Mouse (Mus musculus) CH12.LX (cell line): ENCODE results near the gene Dsn1. TPM values are rescaled to one million over a fixed set of nuclear protein-coding genes. Genes with fewer than 3 reads are reported as not detected.

Experiments
- DNase-seq: peaks from one replicate; pipeline ENCODE4 v3.0.0-alpha.2; 2013; ENCODE audit errors: extremely low read depth
- H3K27ac ChIP-seq: 2 replicates; pipeline ENCODE4 v1.5.1; 2012; ENCODE audit warnings: low read depth, mild to moderate bottlenecking, control low read depth, moderate library complexity; ENCODE audit not compliant: insufficient read depth
- H3K27me3 ChIP-seq: replicated peaks from 2 replicates; pipeline ENCODE3; 2012; ENCODE audit warnings: inconsistent platforms
- H3K36me3 ChIP-seq, 2 experiments: replicated peaks in 1 of 2; 2 replicates each; pipeline versions ENCODE3 to v1.6.1; 2012; ENCODE audit warnings: inconsistent platforms in 1 of 2, low read length in 1 of 2, mild to moderate bottlenecking in 1 of 2, mixed read lengths in 1 of 2, moderate library complexity in 1 of 2; ENCODE audit not compliant: control insufficient read depth in 1 of 2, insufficient read depth in 1 of 2
- H3K4me1 ChIP-seq, 2 experiments: 2 replicates each; pipeline ENCODE4 v1.6.1; 2012; ENCODE audit warnings: inconsistent platforms in 1 of 2, moderate library complexity in 1 of 2; ENCODE audit not compliant: insufficient read depth in 2 of 2, control insufficient read depth in 1 of 2
- H3K4me2 ChIP-seq: 2 replicates; pipeline ENCODE4 v1.6.1; 2012; ENCODE audit warnings: low read depth, mild to moderate bottlenecking, control low read depth; ENCODE audit not compliant: poor library complexity, insufficient read depth, severe bottlenecking
- H3K4me3 ChIP-seq, 3 experiments: fragments of 150-350 bp in 1 of 3; sonication (generic) in 1 of 3; replicated peaks in 1 of 3; 2 replicates each; pipeline versions ENCODE3 to v1.5.1; 2011 to 2012; ENCODE audit warnings: low read depth in 2 of 3, low read length in 2 of 3, mild to moderate bottlenecking in 2 of 3, moderate library complexity in 2 of 3, control low read depth in 1 of 3, improper control_type of control experiment in 1 of 3, inconsistent platforms in 1 of 3, mixed read lengths in 1 of 3; ENCODE audit not compliant: poor library complexity in 1 of 3
- H3K79me2 ChIP-seq: replicated peaks from 2 replicates; pipeline ENCODE4 v1.6.1; 2012; ENCODE audit warnings: mild to moderate bottlenecking, moderate library complexity; ENCODE audit not compliant: control insufficient read depth, poor library complexity, insufficient read depth, severe bottlenecking; ENCODE audit errors: extremely low read depth
- H3K9ac ChIP-seq: 2 replicates; pipeline ENCODE4 v1.6.1; 2012; ENCODE audit warnings: low read depth, mild to moderate bottlenecking, control low read depth, moderate library complexity; ENCODE audit not compliant: insufficient read depth
- H3K9me3 ChIP-seq: replicated peaks from 2 replicates; pipeline ENCODE3; 2012; ENCODE audit warnings: low read length, inconsistent platforms, mixed read lengths
- CTCF ChIP-seq, 2 experiments: IDR thresholded peaks in 1 of 2; conservative IDR thresholded peaks in 1 of 2; 2 replicates each; pipeline ENCODE4 v1.5.1; 2011 to 2012; ENCODE audit warnings: low read depth in 2 of 2, low read length in 2 of 2, improper control_type of control experiment in 1 of 2, inconsistent platforms in 1 of 2, mild to moderate bottlenecking in 1 of 2, moderate library complexity in 1 of 2
- E2F4 ChIP-seq: IDR thresholded peaks from 2 replicates; pipeline ENCODE4 v1.6.1; 2011; ENCODE audit warnings: low read depth, low read length, improper control_type of control experiment; ENCODE audit not compliant: insufficient replicate concordance
- EP300 ChIP-seq: IDR thresholded peaks from 2 replicates; pipeline ENCODE4 v1.6.1; 2011; ENCODE audit warnings: low read length, improper control_type of control experiment
- ETS1 ChIP-seq: conservative IDR thresholded peaks from 2 replicates; pipeline ENCODE4 v1.6.1; 2012; ENCODE audit warnings: low read depth, mild to moderate bottlenecking, inconsistent platforms, low read length, improper control_type of control experiment, moderate library complexity
- IRF4 ChIP-seq: IDR thresholded peaks from 2 replicates; pipeline ENCODE4 v1.6.1; 2014; ENCODE audit warnings: low read depth, mild to moderate bottlenecking, inconsistent platforms, low read length, improper control_type of control experiment
- JUN ChIP-seq: IDR thresholded peaks from 2 replicates; pipeline ENCODE4 v1.6.1; 2011; ENCODE audit warnings: low read depth, mild to moderate bottlenecking, low read length, improper control_type of control experiment, moderate library complexity; ENCODE audit not compliant: insufficient read depth
- JUND ChIP-seq: conservative IDR thresholded peaks from 2 replicates; pipeline ENCODE4 v1.6.1; 2011; ENCODE audit warnings: low read depth, low read length, improper control_type of control experiment
- MAFK ChIP-seq: IDR thresholded peaks from 2 replicates; pipeline ENCODE4 v1.6.1; 2011; ENCODE audit warnings: low read length, improper control_type of control experiment; ENCODE audit not compliant: insufficient replicate concordance
- MAX ChIP-seq: IDR thresholded peaks from 2 replicates; pipeline ENCODE4 v1.6.1; 2011; ENCODE audit warnings: low read length, improper control_type of control experiment
- MAZ ChIP-seq: IDR thresholded peaks from 2 replicates; pipeline ENCODE4 v1.6.1; 2012; ENCODE audit warnings: low read depth, mild to moderate bottlenecking, inconsistent platforms, low read length, improper control_type of control experiment, moderate library complexity
- MEF2A ChIP-seq: IDR thresholded peaks from 2 replicates; pipeline ENCODE4 v1.6.1; 2014; ENCODE audit warnings: low read depth, mild to moderate bottlenecking, inconsistent platforms, low read length, improper control_type of control experiment, borderline replicate concordance
- MXI1 ChIP-seq: IDR thresholded peaks from 2 replicates; pipeline ENCODE4 v1.6.1; 2011; ENCODE audit warnings: mild to moderate bottlenecking, low read depth, low read length, improper control_type of control experiment
- MYC ChIP-seq: IDR thresholded peaks from 2 replicates; pipeline ENCODE4 v1.6.1; 2011; ENCODE audit warnings: low read depth, mild to moderate bottlenecking, improper control_type of control experiment, low read length
- NELFE ChIP-seq: IDR thresholded peaks from 2 replicates; pipeline ENCODE4 v1.6.1; 2011; ENCODE audit warnings: low read depth, low read length, improper control_type of control experiment
- NRF1 ChIP-seq: IDR thresholded peaks from 2 replicates; pipeline ENCODE4 v1.6.1; 2014; ENCODE audit warnings: low read depth, mild to moderate bottlenecking, inconsistent platforms, low read length, improper control_type of control experiment, moderate library complexity
- RAD21 ChIP-seq: IDR thresholded peaks from 2 replicates; pipeline ENCODE4 v1.6.1; 2011; ENCODE audit warnings: low read depth, mild to moderate bottlenecking, low read length, improper control_type of control experiment, moderate library complexity
- SMC3 ChIP-seq: IDR thresholded peaks from 2 replicates; pipeline ENCODE4 v1.6.1; 2011; ENCODE audit warnings: low read depth, low read length, improper control_type of control experiment
- TBP ChIP-seq: conservative IDR thresholded peaks from 2 replicates; pipeline ENCODE4 v1.6.1; 2011; ENCODE audit warnings: low read depth, low read length, improper control_type of control experiment
- TCF12 ChIP-seq: IDR thresholded peaks from 2 replicates; pipeline ENCODE4 v1.6.1; 2014; ENCODE audit warnings: low read depth, mild to moderate bottlenecking, inconsistent platforms, low read length, improper control_type of control experiment
- ZC3H11A ChIP-seq: IDR thresholded peaks from 2 replicates; pipeline ENCODE4 v1.6.1; 2012; ENCODE audit warnings: low read depth, mild to moderate bottlenecking, inconsistent platforms, low read length, improper control_type of control experiment
- ZMIZ1 ChIP-seq: IDR thresholded peaks from 2 replicates; pipeline ENCODE4 v1.6.1; 2012; ENCODE audit warnings: low read depth, mild to moderate bottlenecking, inconsistent platforms, low read length, improper control_type of control experiment
- ZNF384 ChIP-seq: IDR thresholded peaks from 2 replicates; pipeline ENCODE4 v1.6.1; 2012; ENCODE audit warnings: low read depth, low read length, improper control_type of control experiment, inconsistent platforms
- dilution Hi-C: fragments of 300-500 bp; cut with MboI; formaldehyde crosslinking; loops from 2 replicates; pipeline ENCODE4 v1.14.3; 2020; ENCODE audit warnings: low sequenced_read_pairs; ENCODE audit not compliant: extremely low pct_unique_long_range_greater_than_20kb, extremely low pct_ligation_motif_present
- in situ Hi-C: fragments of 300-500 bp; cut with MboI; formaldehyde crosslinking; loops from 3 replicates; pipeline ENCODE4 v1.14.3; 2019; ENCODE audit warnings: low sequenced_read_pairs, low pct_ligation_motif_present, low pct_unique_long_range_greater_than_20kb, mixed read lengths
- polyA plus RNA-seq: library from polyadenylated mRNA; unstranded; fragments of >175 nt; gene quantifications from 2 replicates; pipeline ENCODE4 v1.2.1, GENCODE M21; 2012; ENCODE audit warnings: low read depth; ENCODE audit not compliant: insufficient read length
- total RNA-seq, 2 experiments: library from RNA; depleted of rRNA; stranded (reverse); fragments of 300-350 nt in 1 of 2; fragments of >200 nt in 1 of 2; gene quantifications; 2 replicates each; pipeline ENCODE4 v1.2.3; 2012 to 2014

Gene Dsn1
- total and polyA plus RNA-seq, 3 experiments: 23.2 to 34.3 (median 25.6) TPM

DNA sequence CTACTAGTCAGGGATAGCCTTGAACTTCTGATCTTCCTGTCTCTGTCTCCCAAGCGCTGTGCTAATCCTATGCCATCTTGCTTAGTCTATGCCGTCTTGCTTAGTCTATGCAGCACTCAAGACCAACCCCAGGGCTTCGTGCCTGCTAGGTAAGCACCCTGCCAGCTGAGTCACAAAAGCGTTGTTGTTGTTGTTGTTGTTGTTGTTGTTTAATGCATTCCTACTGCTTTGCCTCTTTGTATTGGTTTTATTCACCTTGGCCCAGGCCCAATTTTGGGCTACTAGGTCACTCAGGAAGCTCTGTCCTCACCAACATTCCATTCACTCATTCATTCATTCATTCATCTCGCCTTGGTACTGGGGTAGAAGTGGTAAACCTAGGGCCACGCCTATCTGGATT lies 48.8 kb upstream of the Dsn1 start:
- Histone ChIP-seq H3K36me3 (peaks cover 0 to 5% of the 10 kb centered on the region in 2 experiments), H3K79me2 (no peaks in the 10 kb centered on the region), H3K9ac (no peak overlapping the region), H3K4me1 (peaks cover 0 to 55% of the 10 kb centered on the region in 2 experiments; a peak in 2 of 4 replicates), H3K4me3 (no peak overlapping the region), H3K9me3 (no peaks in the 10 kb centered on the region), H3K27me3 (no peaks in the 10 kb centered on the region), H3K27ac (no peak overlapping the region), H3K4me2 (no peak overlapping the region)
- DNase-seq: no peak
- TF ChIP-seq CTCF (conservative IDR thresholded peaks at IDR 0.05 in 1 of 2, IDR thresholded peaks at IDR 0.05 in 1 of 2; ENCODE audit: low read depth in 2 of 2, low read length in 2 of 2) (no peak), MEF2A (no peak), ZC3H11A (no peak), SMC3 (no peak), TCF12 (no peak), JUND (no peak), MAZ (no peak)
- in situ Hi-C loops: no loop called here
- dilution Hi-C loops: no loop called here

DNA sequence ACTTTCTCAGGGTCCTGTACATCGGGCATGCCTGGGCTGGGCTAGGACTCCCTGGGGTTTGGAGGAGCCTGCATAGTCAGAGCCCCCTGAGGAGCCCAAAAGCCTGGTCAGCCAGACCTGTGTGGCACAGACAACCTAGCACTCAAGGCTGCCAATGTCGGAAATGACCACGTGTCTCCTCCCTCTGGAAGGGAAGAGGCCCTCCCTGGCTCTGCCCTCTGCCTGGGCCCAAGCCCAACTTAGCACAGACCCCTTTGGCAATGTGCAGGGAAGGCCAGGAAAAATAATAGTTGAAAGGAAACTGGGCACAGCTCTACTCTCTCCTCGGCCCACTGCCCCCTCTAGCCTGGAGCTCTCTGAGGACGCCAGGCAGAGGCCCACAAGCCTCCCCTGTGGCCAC lies 47.9 kb upstream of the Dsn1 start:
- dilution Hi-C loops (no loop called here), in situ Hi-C loops (no loop called here)
- Histone ChIP-seq H3K4me1 (peaks cover under 1 to 52% of the 10 kb centered on the region in 2 experiments; a peak in 2 of 4 replicates), H3K9ac (no peak overlapping the region), H3K27ac (no peak overlapping the region), H3K27me3 (no peaks in the 10 kb centered on the region), H3K4me3 (no peak overlapping the region), H3K9me3 (no peaks in the 10 kb centered on the region), H3K79me2 (no peaks in the 10 kb centered on the region), H3K36me3 (peaks cover 0 to 7% of the 10 kb centered on the region in 2 experiments), H3K4me2 (no peak overlapping the region)
- TF ChIP-seq TBP: no peak
- TF ChIP-seq MAX: no peak
- TF ChIP-seq IRF4: no peak
- TF ChIP-seq EP300: no peak
- TF ChIP-seq ZNF384: no peak
- TF ChIP-seq ETS1: no peak
- TF ChIP-seq MAFK: no peak
- no peak for TF ChIP-seq RAD21
- no peak for TF ChIP-seq MXI1
- TF ChIP-seq E2F4: no peak
- TF ChIP-seq CTCF (conservative IDR thresholded peaks at IDR 0.05 in 1 of 2, IDR thresholded peaks at IDR 0.05 in 1 of 2; ENCODE audit: low read depth in 2 of 2, low read length in 2 of 2): no peak
- no peak for TF ChIP-seq MYC
- TF ChIP-seq NELFE: no peak
- no peak for TF ChIP-seq NRF1
- no peak for TF ChIP-seq JUN
- no peak for TF ChIP-seq ZMIZ1
- no peak for DNase-seq
